Mouse (Mus musculus): ENCODE data around the gene Krtap14. TPM values are rescaled to one million over a fixed set of nuclear protein-coding genes. Genes with fewer than 3 reads are reported as not detected.

The Krtap14 gene
- total and polyA plus RNA-seq, 3 experiments, result not detected

DNA sequence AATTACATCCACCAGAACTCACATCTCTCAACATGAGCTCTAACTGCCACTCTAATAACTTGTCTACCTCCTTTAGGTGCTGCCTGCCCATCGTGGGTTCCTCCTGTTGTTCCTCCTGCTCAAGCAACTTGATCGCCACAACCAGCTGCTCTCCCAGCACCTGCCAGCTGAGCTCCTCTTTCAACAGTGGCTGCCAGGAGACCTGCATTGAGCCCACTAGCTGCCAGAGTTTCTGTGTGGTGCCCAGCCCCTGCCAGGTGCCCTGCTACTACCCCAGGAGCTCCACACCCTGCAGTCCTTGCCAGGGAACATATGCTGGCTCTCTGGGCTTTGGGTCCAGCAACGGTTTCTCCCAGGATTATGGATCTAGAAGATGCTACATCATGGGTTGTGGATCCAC is 5.9 kb downstream of the Krtap14 start, which contains the start of gene Krtap15:
Gene Krtap15 (plus strand): TSS at position 150 of the 400 bp plus-strand sequence.
- no peak within 1 kb of the TSS for H3K27ac ChIP-seq (ENCODE audit: insufficient read depth, low read depth)
- H3K9ac ChIP-seq (ENCODE audit: insufficient read depth, low read depth), result no peak within 1 kb of the TSS
- no peaks in the 10 kb centered on the region for H3K27me3 ChIP-seq (replicated peaks)
- H3K4me2 ChIP-seq (ENCODE audit: insufficient read depth, low read depth, poor library complexity, severe bottlenecking), result no peak within 1 kb of the TSS
- H3K9me3 ChIP-seq (replicated peaks; ENCODE audit: low read length), result peaks cover 47% of the 10 kb centered on the region
- no peak for DNase-seq (ENCODE audit: extremely low read depth)
- H3K4me1 ChIP-seq (ENCODE audit: control insufficient read depth in 1 of 2, insufficient read depth in 2 of 2), result no peaks in the 10 kb centered on the region
- dilution Hi-C loops (cut with MboI; ENCODE audit: extremely low pct_ligation_motif_present, extremely low pct_unique_long_range_greater_than_20kb, low sequenced_read_pairs), result no loop called here
- no peak within 1 kb of the TSS for H3K4me3 ChIP-seq (replicated peaks in 1 of 3; ENCODE audit: low read depth in 2 of 3, low read length in 2 of 3, poor library complexity in 1 of 3)
- no peak for TF ChIP-seq IRF4 (IDR thresholded peaks at IDR 0.05; ENCODE audit: low read depth, low read length)
- no peak for TF ChIP-seq GABPA (IDR thresholded peaks at IDR 0.05; ENCODE audit: insufficient replicate concordance, low read depth, low read length)
- no peak for TF ChIP-seq JUN (IDR thresholded peaks at IDR 0.05; ENCODE audit: insufficient read depth, low read depth, low read length)
- no peak for TF ChIP-seq RAD21 (IDR thresholded peaks at IDR 0.05; ENCODE audit: low read depth, low read length)
- TF ChIP-seq KAT2A (IDR thresholded peaks at IDR 0.05; ENCODE audit: insufficient replicate concordance, low read length), result no peak
- no peak for TF ChIP-seq ZNF384 (IDR thresholded peaks at IDR 0.05; ENCODE audit: low read depth, low read length)
- no peak for TF ChIP-seq TBP (conservative IDR thresholded peaks at IDR 0.05; ENCODE audit: low read depth, low read length)
- TF ChIP-seq ZKSCAN1 (IDR thresholded peaks at IDR 0.05; ENCODE audit: borderline replicate concordance, low read depth, low read length), result no peak
- no peak for TF ChIP-seq SMC3 (IDR thresholded peaks at IDR 0.05; ENCODE audit: low read depth, low read length)
- no peak for TF ChIP-seq JUND (conservative IDR thresholded peaks at IDR 0.05; ENCODE audit: low read depth, low read length)
- TF ChIP-seq POLR2AphosphoS2 (IDR thresholded peaks at IDR 0.05; ENCODE audit: low read depth, low read length), result no peak
- TF ChIP-seq POLR2A (IDR thresholded peaks at IDR 0.05; ENCODE audit: low read depth, low read length), result no peak
- TF ChIP-seq BHLHE40 (IDR thresholded peaks at IDR 0.05; ENCODE audit: low read depth, low read length), result no peak
- no peak for TF ChIP-seq MAX (IDR thresholded peaks at IDR 0.05; ENCODE audit: low read length)
- TF ChIP-seq EP300 (IDR thresholded peaks at IDR 0.05; ENCODE audit: low read length), result no peak
- no peak for TF ChIP-seq NRF1 (IDR thresholded peaks at IDR 0.05; ENCODE audit: low read depth, low read length)
- no peak for TF ChIP-seq ETS1 (conservative IDR thresholded peaks at IDR 0.05; ENCODE audit: low read depth, low read length)
- no peak for TF ChIP-seq USF2 (conservative IDR thresholded peaks at IDR 0.05; ENCODE audit: low read depth, low read length)
- no peak for TF ChIP-seq ZMIZ1 (IDR thresholded peaks at IDR 0.05; ENCODE audit: low read depth, low read length)
- no peak for TF ChIP-seq CHD1 (IDR thresholded peaks at IDR 0.05; ENCODE audit: low read depth, low read length)
- in situ Hi-C loops (cut with MboI; ENCODE audit: low pct_ligation_motif_present, low pct_unique_long_range_greater_than_20kb, low sequenced_read_pairs), result no loop called here
- H3K79me2 ChIP-seq (replicated peaks; ENCODE audit: control insufficient read depth, extremely low read depth, insufficient read depth, poor library complexity, severe bottlenecking), result no peaks in the 10 kb centered on the region
- no peaks in the 10 kb centered on the region for H3K36me3 ChIP-seq (replicated peaks in 1 of 2; ENCODE audit: control insufficient read depth in 1 of 2, insufficient read depth in 1 of 2, low read length in 1 of 2)

- Histone ChIP-seq H3K9me3 (replicated peaks; ENCODE audit: low read length) (peaks cover 56% of the 10 kb centered on the region), H3K27me3 (replicated peaks) (no peaks in the 10 kb centered on the region), H3K9ac (ENCODE audit: insufficient read depth, low read depth) (no peak within 1 kb of the TSS), H3K27ac (ENCODE audit: insufficient read depth, low read depth) (no peak within 1 kb of the TSS), H3K79me2 (replicated peaks; ENCODE audit: control insufficient read depth, extremely low read depth, insufficient read depth, poor library complexity, severe bottlenecking) (no peaks in the 10 kb centered on the region), H3K36me3 (replicated peaks in 1 of 2; ENCODE audit: control insufficient read depth in 1 of 2, insufficient read depth in 1 of 2, low read length in 1 of 2) (no peaks in the 10 kb centered on the region), H3K4me1 (ENCODE audit: control insufficient read depth in 1 of 2, insufficient read depth in 2 of 2) (no peaks in the 10 kb centered on the region), H3K4me3 (replicated peaks in 1 of 3; ENCODE audit: low read depth in 2 of 3, low read length in 2 of 3, poor library complexity in 1 of 3) (no peak within 1 kb of the TSS), H3K4me2 (ENCODE audit: insufficient read depth, low read depth, poor library complexity, severe bottlenecking) (no peak within 1 kb of the TSS)
- DNase-seq (ENCODE audit: extremely low read depth), result no peak
- no peak for TF ChIP-seq EP300 (IDR thresholded peaks at IDR 0.05; ENCODE audit: low read length)
- TF ChIP-seq MAZ (IDR thresholded peaks at IDR 0.05; ENCODE audit: low read depth, low read length), result no peak
- no peak for TF ChIP-seq USF2 (conservative IDR thresholded peaks at IDR 0.05; ENCODE audit: low read depth, low read length)
- TF ChIP-seq RCOR1 (conservative IDR thresholded peaks at IDR 0.05; ENCODE audit: low read depth, low read length), result no peak
- no peak for TF ChIP-seq ETS1 (conservative IDR thresholded peaks at IDR 0.05; ENCODE audit: low read depth, low read length)
- no peak for TF ChIP-seq HCFC1 (IDR thresholded peaks at IDR 0.05; ENCODE audit: low read depth, low read length)
- TF ChIP-seq CTCF (conservative IDR thresholded peaks at IDR 0.05 in 1 of 2, IDR thresholded peaks at IDR 0.05 in 1 of 2; ENCODE audit: low read depth in 2 of 2, low read length in 2 of 2), result no peak
- TF ChIP-seq USF1 (IDR thresholded peaks at IDR 0.05; ENCODE audit: low read depth, low read length), result no peak
- no peak for TF ChIP-seq MAFK (IDR thresholded peaks at IDR 0.05; ENCODE audit: insufficient replicate concordance, low read length)
- no peak for TF ChIP-seq IRF4 (IDR thresholded peaks at IDR 0.05; ENCODE audit: low read depth, low read length)
- TF ChIP-seq CHD1 (IDR thresholded peaks at IDR 0.05; ENCODE audit: low read depth, low read length), result no peak
- TF ChIP-seq RAD21 (IDR thresholded peaks at IDR 0.05; ENCODE audit: low read depth, low read length), result no peak
- no peak for TF ChIP-seq MEF2A (IDR thresholded peaks at IDR 0.05; ENCODE audit: borderline replicate concordance, low read depth, low read length)
- TF ChIP-seq SIN3A (IDR thresholded peaks at IDR 0.05; ENCODE audit: low read length), result no peak
- no peak for TF ChIP-seq TBP (conservative IDR thresholded peaks at IDR 0.05; ENCODE audit: low read depth, low read length)
- dilution Hi-C loops (cut with MboI; ENCODE audit: extremely low pct_ligation_motif_present, extremely low pct_unique_long_range_greater_than_20kb, low sequenced_read_pairs) (no loop called here), in situ Hi-C loops (cut with MboI; ENCODE audit: low pct_ligation_motif_present, low pct_unique_long_range_greater_than_20kb, low sequenced_read_pairs) (no loop called here)
Observed at GRCm38 (mm10) chr16:88811827-88812226, 14.1 kb downstream of the Krtap14 start, which contains the start of gene Gm20741. Gm20741 (minus strand) TSS chr16:88812220.
